Mouse (Mus musculus) midbrain, embryonic 15.5 days (tissue): Measurements from ENCODE around the gene Bdkrb2. TPM values are rescaled to one million over a fixed set of nuclear protein-coding genes. Genes with fewer than 3 reads are reported as not detected.
A peak's percentile ranks its signal among the peaks of the same experiment; 100 is the strongest.

Source experiments
- ATAC-seq: fragments of 200-750 bp; cut with Nextera tagmentation; replicated peaks from 2 replicates; pipeline ENCODE4 v1.8.0; 2017; ENCODE audit warnings: moderate TSS enrichment
- H3K27ac ChIP-seq: fragments of 300-500 bp; sonication (generic); 2 replicates; pipeline ENCODE4 v1.5.1; 2015; ENCODE audit warnings: mild to moderate bottlenecking, inconsistent platforms
- H3K27me3 ChIP-seq: fragments of 300-500 bp; sonication (generic); replicated peaks from 2 replicates; pipeline ENCODE4 v1.6.1; 2015; ENCODE audit warnings: inconsistent platforms
- H3K36me3 ChIP-seq: fragments of 300-500 bp; sonication (generic); replicated peaks from 2 replicates; pipeline ENCODE4 v1.6.1; 2015; ENCODE audit warnings: inconsistent platforms
- H3K4me1 ChIP-seq: fragments of 300-500 bp; sonication (generic); 2 replicates; pipeline ENCODE4 v1.6.1; 2015; ENCODE audit warnings: inconsistent platforms
- H3K4me2 ChIP-seq: fragments of 300-500 bp; sonication (generic); 2 replicates; pipeline ENCODE4 v1.6.1; 2015; ENCODE audit warnings: inconsistent platforms, mild to moderate bottlenecking, moderate library complexity
- H3K4me3 ChIP-seq: fragments of 300-500 bp; sonication (generic); 2 replicates; pipeline ENCODE4 v1.5.1; 2015; ENCODE audit warnings: mild to moderate bottlenecking, inconsistent platforms
- H3K9ac ChIP-seq: fragments of 300-500 bp; sonication (generic); 2 replicates; pipeline ENCODE4 v1.6.1; 2015; ENCODE audit warnings: mild to moderate bottlenecking, inconsistent platforms
- H3K9me3 ChIP-seq: fragments of 300-500 bp; sonication (generic); 2 replicates; pipeline ENCODE4 v1.6.1; 2016; ENCODE audit warnings: inconsistent platforms
- WGBS: fragments of 180-500 bp; shearing (Covaris S2); methylation state at CpG from one replicate; pipeline ENCODE4 v1.1.7; 2015; ENCODE audit warnings: mixed read lengths; 5-methylcytosine and 5-hydroxymethylcytosine counted together
- polyA plus RNA-seq: library from polyadenylated mRNA; unstranded; fragments of >200 nt; fragmentation: Nextera tagmentation; extraction: Ambion mirVana; gene quantifications from 2 replicates; pipeline ENCODE4 v1.2.1, GENCODE M21; 2015

Bdkrb2 gene
- polyA plus RNA-seq, 1 experiment from 2014 or later = 1.9 TPM

GRCm38 (mm10) chr12:105548881-105549280, 14.1 kb upstream of the Bdkrb2 start:
- Histone ChIP-seq H3K9ac (no peak overlapping the region), H3K27ac (no peak overlapping the region), H3K9me3 (no peaks in the 10 kb centered on the region), H3K36me3 (no peaks in the 10 kb centered on the region), H3K4me3 (no peak overlapping the region), H3K4me2 (no peak overlapping the region), H3K27me3 (no peaks in the 10 kb centered on the region), H3K4me1 (peaks cover 6% of the 10 kb centered on the region; the same call in 1 of the 2 replicates)
- 93% methylated on average over 6 of the region's 6 CpGs for WGBS
- no peak for ATAC-seq

- Histone ChIP-seq H3K4me2 (no peak overlapping the region), H3K4me1 (peaks cover 6% of the 10 kb centered on the region; the same call in 1 of the 2 replicates), H3K9me3 (no peaks in the 10 kb centered on the region), H3K9ac (no peak overlapping the region), H3K27ac (no peak overlapping the region), H3K36me3 (no peaks in the 10 kb centered on the region), H3K27me3 (no peaks in the 10 kb centered on the region), H3K4me3 (no peak overlapping the region)
- ATAC-seq = no peak
- 82% methylated on average over 4 of the region's 4 CpGs for WGBS
Observed at GRCm38 (mm10) chr12:105549835-105550802, 12.9 kb upstream of the Bdkrb2 start.

GRCm38 (mm10) chr12:105551551-105551989, 11.5 kb upstream of the Bdkrb2 start:
- Histone ChIP-seq H3K27ac (no peak overlapping the region), H3K9me3 (no peaks in the 10 kb centered on the region), H3K36me3 (no peaks in the 10 kb centered on the region), H3K27me3 (no peaks in the 10 kb centered on the region), H3K9ac (no peak overlapping the region), H3K4me2 (no peak overlapping the region), H3K4me3 (no peak overlapping the region), H3K4me1 (no peaks in the 10 kb centered on the region)
- ATAC-seq = no peak
- WGBS = 56% methylated on average over 6 of the region's 6 CpGs

- H3K4me3 ChIP-seq = no peak overlapping the region
- no peak overlapping the region for H3K27ac ChIP-seq
- H3K27me3 ChIP-seq = no peaks in the 10 kb centered on the region
- no peaks in the 10 kb centered on the region for H3K4me1 ChIP-seq
- no peak overlapping the region for H3K4me2 ChIP-seq
- H3K36me3 ChIP-seq = no peaks in the 10 kb centered on the region
- ATAC-seq = no peak
- 82% methylated on average over 8 of the region's 8 CpGs for WGBS
- H3K9ac ChIP-seq = no peak overlapping the region
- no peaks in the 10 kb centered on the region for H3K9me3 ChIP-seq
Observed at GRCm38 (mm10) chr12:105554151-105554772, 8.8 kb upstream of the Bdkrb2 start.

- Histone ChIP-seq H3K36me3 (no peaks in the 10 kb centered on the region), H3K27me3 (no peaks in the 10 kb centered on the region), H3K4me2 (no peak overlapping the region), H3K4me3 (no peak overlapping the region), H3K9me3 (no peaks in the 10 kb centered on the region), H3K27ac (no peak overlapping the region), H3K9ac (no peak overlapping the region), H3K4me1 (no peaks in the 10 kb centered on the region)
- no peak for ATAC-seq
- WGBS = 71% methylated on average over 5 of the region's 5 CpGs
Observed at GRCm38 (mm10) chr12:105555172-105555571, 7.9 kb upstream of the Bdkrb2 start.

GRCm38 (mm10) chr12:105557250-105557925, 5.6 kb upstream of the Bdkrb2 start:
- Histone ChIP-seq H3K4me3 (no peak overlapping the region), H3K27ac (no peak overlapping the region), H3K9ac (no peak overlapping the region), H3K4me2 (no peak overlapping the region), H3K36me3 (no peaks in the 10 kb centered on the region), H3K9me3 (no peaks in the 10 kb centered on the region), H3K27me3 (0 out of 2 replicates have a peak, but pooled peaks cover 5% of the 10 kb centered on the region), H3K4me1 (peaks cover 3% of the 10 kb centered on the region; the same call in 1 of the 2 replicates)
- no peak for ATAC-seq
- WGBS = 71% methylated on average over 7 of the region's 7 CpGs

- peaks cover 22% of the 10 kb centered on the region for H3K4me1 ChIP-seq
- no peaks in the 10 kb centered on the region for H3K9me3 ChIP-seq
- H3K36me3 ChIP-seq = no peaks in the 10 kb centered on the region
- H3K27me3 ChIP-seq = peaks cover 22% of the 10 kb centered on the region
- H3K4me2 ChIP-seq = no peak overlapping the region
- no peak overlapping the region for H3K9ac ChIP-seq
- WGBS = 54% methylated on average over 8 of the region's 8 CpGs
- no peak overlapping the region for H3K4me3 ChIP-seq
- H3K27ac ChIP-seq = no peak overlapping the region
- ATAC-seq = no peak; the same call in 1 of the 2 replicates
Observed at GRCm38 (mm10) chr12:105561007-105561534, 2.0 kb upstream of the Bdkrb2 start.

GRCm38 (mm10) chr12:105562056-105562820, 788 bp upstream of the Bdkrb2 start:
- Histone ChIP-seq H3K9ac (0 out of 2 replicates have a peak overlapping the region, but pooled peaks have one; percentile 16), H3K9me3 (no peaks in the 10 kb centered on the region), H3K27ac (no peak overlapping the region), H3K4me3 (peak overlapping the region; percentile 36), H3K4me1 (peaks cover 22% of the 10 kb centered on the region), H3K36me3 (no peaks in the 10 kb centered on the region), H3K27me3 (peaks cover 22% of the 10 kb centered on the region), H3K4me2 (peak overlapping the region; percentile 62)
- no peak for ATAC-seq
- WGBS = 37% methylated on average over 8 of the region's 8 CpGs

GRCm38 (mm10) chr12:105563726-105564275, 775 bp downstream of the Bdkrb2 start:
- Histone ChIP-seq H3K27me3 (peaks cover 22% of the 10 kb centered on the region), H3K9ac (no peak overlapping the region), H3K4me2 (peak overlapping the region; percentile 62), H3K4me1 (peaks cover 22% of the 10 kb centered on the region), H3K36me3 (no peaks in the 10 kb centered on the region), H3K4me3 (peak overlapping the region; percentile 36), H3K27ac (no peak overlapping the region), H3K9me3 (no peaks in the 10 kb centered on the region)
- 6% methylated on average over 25 of the region's 25 CpGs for WGBS
- ATAC-seq = no peak

- H3K4me1 ChIP-seq = peaks cover 22% of the 10 kb centered on the region
- no peaks in the 10 kb centered on the region for H3K36me3 ChIP-seq
- no peak overlapping the region for H3K4me3 ChIP-seq
Observed at GRCm38 (mm10) chr12:105565221-105565620, 2.2 kb downstream of the Bdkrb2 start.

GRCm38 (mm10) chr12:105571867-105572266, 8.8 kb downstream of the Bdkrb2 start:
- Histone ChIP-seq H3K4me3 (no peak overlapping the region), H3K36me3 (no peaks in the 10 kb centered on the region), H3K9me3 (no peaks in the 10 kb centered on the region), H3K27me3 (no peaks in the 10 kb centered on the region), H3K4me1 (no peaks in the 10 kb centered on the region), H3K9ac (no peak overlapping the region), H3K4me2 (no peak overlapping the region), H3K27ac (no peak overlapping the region)
- WGBS = 77% methylated on average over 3 of the region's 3 CpGs
- ATAC-seq = no peak

More at GRCm38 (mm10) chr12:105565221-105565620, 2.2 kb downstream of the Bdkrb2 start:
- H3K9me3 ChIP-seq = no peaks in the 10 kb centered on the region
- ATAC-seq = no peak
- H3K9ac ChIP-seq = no peak overlapping the region
- no peak overlapping the region for H3K27ac ChIP-seq
- peaks cover 22% of the 10 kb centered on the region for H3K27me3 ChIP-seq
- 80% methylated on average over 5 of the region's 5 CpGs for WGBS
- H3K4me2 ChIP-seq = no peak overlapping the region
